15 mouse cellular contexts compared by ENCODE assay signal in the genomic region with DNA sequence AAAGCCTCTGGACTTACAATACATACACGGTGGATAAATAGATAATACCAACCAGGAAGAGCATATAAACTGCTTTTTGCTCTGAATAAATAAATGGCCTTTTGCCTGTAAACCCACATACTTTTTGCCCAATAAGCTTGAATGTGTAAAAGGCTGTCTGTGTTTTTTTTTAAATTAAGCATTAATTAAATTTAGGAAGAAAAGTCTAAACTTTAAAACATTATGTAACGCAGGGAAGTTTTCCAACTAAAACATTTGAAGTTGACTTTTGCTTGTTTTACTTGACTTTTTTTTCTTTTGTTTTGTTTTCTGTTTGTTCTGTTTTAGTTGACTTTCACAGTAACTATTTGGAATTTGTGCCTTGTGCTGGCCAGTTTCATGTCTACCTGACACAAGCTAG.
"Had no signal": no experiment of that assay in that cellular context is flagged by ENCODE, and none has a peak within 500 bp of the region (broad histone marks: within the 10 kb centered on the region; RNA-seq: fewer than 3 reads in every experiment).

No protein-coding gene starts in this region.

- H3K27me3 ChIP-seq: neural tube, embryonic 15.5 days; stomach, embryonic 15.5 days had no signal

- H3K4me1 ChIP-seq: neural tube, embryonic 15.5 days; stomach, embryonic 15.5 days had no signal

- H3K9me3 ChIP-seq: neural tube, embryonic 15.5 days; stomach, embryonic 15.5 days had no signal

- H3K4me2 ChIP-seq: neural tube, embryonic 15.5 days; stomach, embryonic 15.5 days had no signal

- H3K4me3 ChIP-seq: neural tube, embryonic 15.5 days; stomach, embryonic 15.5 days had no signal

- H3K9ac ChIP-seq: neural tube, embryonic 15.5 days; stomach, embryonic 15.5 days had no signal

- H3K36me3 ChIP-seq: neural tube, embryonic 15.5 days; stomach, embryonic 15.5 days had no signal

- DNase-seq: retina, postnatal 1 day; right cerebral cortex, adult 18-20 months; right cerebral cortex, postnatal 14 days; right cerebral cortex, postnatal 25 days; right cerebral cortex, postnatal 4 days; spleen, adult 18-20 months; thymus, adult 18-20 months; thymus, adult 2 months; thymus, postnatal 14 days; thymus, postnatal 25 days; thymus, postnatal 36 days; thymus, postnatal 4 days had no signal

- H3K27ac ChIP-seq: neural tube, embryonic 15.5 days; stomach, embryonic 15.5 days; stomach, postnatal 0 days had no signal
